Mouse (Mus musculus): ENCODE results near the gene Rbm18. TPM values are rescaled to one million over a fixed set of nuclear protein-coding genes. Genes with fewer than 3 reads are reported as not detected.

Rbm18 gene
- polyA plus RNA-seq (2014; fragmentation: Illumina TruSeq; extraction: RNeasy Lipid Tissue Mini Kit (QIAGEN cat#74804); ENCODE audit: low read depth, low replicate concordance): 28.2 TPM

DNA sequence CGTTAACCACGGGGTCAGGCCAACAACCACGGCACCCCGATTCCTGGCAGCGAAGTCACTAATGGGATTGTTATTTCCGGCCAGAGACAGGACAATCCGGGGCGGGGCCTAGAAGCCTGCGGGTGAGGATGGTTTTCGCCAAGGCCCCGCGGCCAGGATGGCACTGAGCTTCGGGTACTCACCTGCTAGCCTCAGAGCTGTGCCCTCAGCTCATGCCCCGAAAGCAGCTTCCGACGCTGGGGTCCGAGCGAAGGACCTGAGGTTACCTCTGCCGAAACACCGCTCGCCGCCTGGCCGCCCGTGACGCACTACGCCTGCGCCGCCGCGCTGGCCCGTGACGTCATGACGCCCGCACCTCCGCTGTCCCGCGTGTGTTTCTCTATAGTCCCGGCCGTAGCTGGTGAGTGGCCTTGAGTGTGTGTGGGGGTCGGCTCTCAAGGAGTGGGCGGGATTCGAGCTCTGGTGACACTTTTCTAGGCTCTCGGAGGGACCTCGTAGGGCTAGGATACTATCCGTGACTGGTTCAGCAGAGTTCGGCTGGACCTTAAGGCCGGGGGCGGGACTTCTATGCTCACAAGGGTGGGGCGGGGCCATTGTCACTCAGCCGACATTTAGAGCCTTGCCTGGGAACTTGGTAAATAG lies at the start of gene Rbm18, which contains the start of gene Mrrf:
TSS of gene Rbm18 (minus strand) at position 474 of the 642 bp plus-strand sequence.
TSS of gene Mrrf (plus strand) at position 90 of the 642 bp plus-strand sequence.

DNA sequence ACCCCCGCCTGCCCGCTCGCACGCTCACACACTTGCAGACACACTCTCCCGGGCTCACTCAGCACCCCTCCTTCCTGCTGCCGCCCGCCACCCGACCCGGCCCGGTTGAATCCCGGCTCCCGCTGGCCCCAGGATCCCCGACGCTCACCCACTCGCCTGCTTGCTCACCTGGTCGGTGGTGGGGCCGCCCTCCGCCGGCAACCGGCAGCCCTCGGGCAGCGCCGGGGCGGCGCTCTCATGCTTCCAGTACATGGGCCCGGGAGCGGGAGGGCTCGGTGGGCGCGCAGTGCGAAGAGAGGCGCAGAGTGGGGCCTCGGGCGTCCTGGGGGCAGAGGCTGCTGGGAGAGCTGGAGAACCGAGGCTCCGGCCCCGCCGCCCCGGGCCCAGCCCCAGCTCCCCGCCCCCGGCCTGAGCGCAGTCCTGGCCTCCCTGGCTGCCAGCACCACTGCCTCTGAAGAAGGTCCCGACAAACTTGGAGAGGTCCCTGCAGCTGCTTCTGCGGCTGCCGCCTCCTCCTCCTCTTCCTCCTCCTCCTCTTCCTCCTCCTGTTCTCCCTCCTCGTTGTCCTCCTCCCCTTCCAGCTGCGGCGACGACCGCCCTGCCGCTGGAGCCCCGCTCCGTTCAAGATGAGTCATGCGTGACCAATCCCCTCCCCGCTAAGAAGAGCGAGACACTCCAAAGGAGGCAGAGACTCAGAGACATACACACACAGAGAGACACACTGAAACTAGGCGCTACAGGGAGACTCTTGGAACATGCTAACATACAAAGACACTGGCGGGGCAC lies 31.4 kb downstream of the Rbm18 start, which contains the start of gene Lhx6:
TSS of gene Lhx6 (minus strand) at position 453 of the 786 bp plus-strand sequence.

Other genes with a start within 250 kb of the Rbm18 start
- 1.4 TPM for gene Ttll11, start 156.9 kb downstream of the Rbm18 start, polyA plus RNA-seq (2014; fragmentation: Illumina TruSeq; extraction: RNeasy Lipid Tissue Mini Kit (QIAGEN cat#74804); ENCODE audit: low read depth, low replicate concordance)
- gene Ndufa8, start 87.4 kb downstream of the Rbm18 start, polyA plus RNA-seq (2014; fragmentation: Illumina TruSeq; extraction: RNeasy Lipid Tissue Mini Kit (QIAGEN cat#74804); ENCODE audit: low read depth, low replicate concordance): 135 TPM
- gene Morn5, start 87.3 kb downstream of the Rbm18 start, polyA plus RNA-seq (2014; fragmentation: Illumina TruSeq; extraction: RNeasy Lipid Tissue Mini Kit (QIAGEN cat#74804); ENCODE audit: low read depth, low replicate concordance): 9.6 TPM
- 7.6 TPM for gene Lhx6, start 31.4 kb downstream of the Rbm18 start, polyA plus RNA-seq (2014; fragmentation: Illumina TruSeq; extraction: RNeasy Lipid Tissue Mini Kit (QIAGEN cat#74804); ENCODE audit: low read depth, low replicate concordance)
- gene Mrrf, start 384 bp downstream of the Rbm18 start, polyA plus RNA-seq (2014; fragmentation: Illumina TruSeq; extraction: RNeasy Lipid Tissue Mini Kit (QIAGEN cat#74804); ENCODE audit: low read depth, low replicate concordance): 13.5 TPM
- 62.7 TPM for gene Ptgs1, start 93.7 kb upstream of the Rbm18 start, polyA plus RNA-seq (2014; fragmentation: Illumina TruSeq; extraction: RNeasy Lipid Tissue Mini Kit (QIAGEN cat#74804); ENCODE audit: low read depth, low replicate concordance)
- gene Olfr338, start 236.7 kb upstream of the Rbm18 start, polyA plus RNA-seq (2014; fragmentation: Illumina TruSeq; extraction: RNeasy Lipid Tissue Mini Kit (QIAGEN cat#74804); ENCODE audit: low read depth, low replicate concordance): not detected